27 mouse cellular contexts compared by ENCODE assay signal in the genomic region with DNA sequence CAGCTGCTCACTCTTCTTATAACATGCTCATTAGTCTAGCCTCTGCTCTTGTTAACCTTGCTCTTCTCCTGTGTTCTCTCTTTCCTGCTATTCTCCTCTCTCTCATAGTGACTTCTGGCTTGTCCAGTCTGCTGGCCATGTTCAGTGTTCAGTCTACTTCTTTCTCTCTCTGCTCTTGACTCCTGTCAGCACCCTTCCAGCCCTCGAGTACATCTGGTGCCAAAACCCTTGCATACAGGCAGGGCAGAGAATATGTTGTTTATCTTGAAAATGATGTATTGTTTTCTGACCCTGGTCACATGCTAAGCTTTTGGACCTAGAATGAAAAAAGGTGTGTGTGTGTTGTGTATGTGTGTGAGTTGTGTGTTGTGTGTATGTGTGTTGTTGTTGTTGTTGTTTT. TPM values are rescaled to one million over a fixed set of nuclear protein-coding genes. Genes with fewer than 3 reads are reported as not detected.
A peak's percentile ranks its signal among the peaks of the same experiment; 100 is the strongest.
DNase-seq lines count a peak whose midpoint lies in the region; ATAC-seq and TF ChIP-seq lines count a peak whose summit lies in the region.
"Had no signal": no experiment of that assay in that cellular context is flagged by ENCODE, and none has a peak within 500 bp of the region (broad histone marks: within the 10 kb centered on the region; RNA-seq: fewer than 3 reads in every experiment).

No protein-coding gene starts in this region.

- TF ChIP-seq EP300 in heart, postnatal 0 days (IDR thresholded peaks at IDR 0.05; ENCODE audit: low read depth): no peak

- H3K9me3 ChIP-seq in heart, postnatal 0 days (replicated peaks; ENCODE audit: control insufficient read depth, low read length): no peaks in the 10 kb centered on the region
- no peaks in the 10 kb centered on the region for H3K9me3 ChIP-seq in lung, embryonic 16.5 days (ENCODE audit: control insufficient read depth, low read length)
- no peaks in the 10 kb centered on the region for H3K9me3 ChIP-seq in stomach, embryonic 16.5 days (replicated peaks; ENCODE audit: control insufficient read depth, low read length)
- H3K9me3 ChIP-seq: forebrain, embryonic 10.5 days; forebrain, embryonic 13.5 days; G1E; heart, embryonic 12.5 days; heart, embryonic 15.5 days had no signal

- H3K27me3 ChIP-seq in heart, postnatal 0 days (ENCODE audit: control insufficient read depth, insufficient read depth, low read length): no peaks in the 10 kb centered on the region
- H3K27me3 ChIP-seq in lung, embryonic 16.5 days (ENCODE audit: control insufficient read depth, insufficient read depth, low read depth, low read length): no peaks in the 10 kb centered on the region
- H3K27me3 ChIP-seq in stomach, embryonic 16.5 days (ENCODE audit: control insufficient read depth, insufficient read depth, low read length): no peaks in the 10 kb centered on the region
- H3K27me3 ChIP-seq: forebrain, embryonic 13.5 days; heart, embryonic 12.5 days; heart, embryonic 15.5 days had no signal

- H3K4me1 ChIP-seq in heart, postnatal 0 days (ENCODE audit: control insufficient read depth, insufficient read depth): no peaks in the 10 kb centered on the region; the same call in 1 of the 2 replicates
- H3K4me1 ChIP-seq in lung, embryonic 16.5 days (replicated peaks; ENCODE audit: control insufficient read depth, insufficient read depth, low read length): peaks cover 13% of the 10 kb centered on the region
- H3K4me1 ChIP-seq in stomach, embryonic 16.5 days (ENCODE audit: control insufficient read depth, insufficient read depth, low read length): no peaks in the 10 kb centered on the region; the same call in 1 of the 2 replicates
- H3K4me1 ChIP-seq: forebrain, embryonic 10.5 days; forebrain, embryonic 13.5 days had no signal

- peak; percentile 9 for DNase-seq in heart, postnatal 0 days (ENCODE audit: low spot score)
- no peak for DNase-seq in heart, adult 9 months (ENCODE audit: low spot score in 2 of 2)
- no peak for DNase-seq in lung, postnatal 10 days
- peak; percentile 44 for DNase-seq in 3T3-L1 (ENCODE audit: low read depth, low spot score)
- no peak for DNase-seq in frontal cortex, postnatal 14 days (ENCODE audit: low spot score in 2 of 2)
- DNase-seq: adrenal gland, adult 8-10 months; adrenal gland, postnatal 25 days; B cell, adult 2 months; cerebellum, adult 18-20 months; cerebellum, adult 9-10 months; cerebellum, postnatal 14 days; gastrocnemius, adult 2 months; gastrocnemius, postnatal 14 days; heart, adult 11 months; heart, postnatal 14 days; heart, postnatal 4 days had no signal

- no peak overlapping the region for H3K9ac ChIP-seq in heart, postnatal 0 days (replicated peaks; ENCODE audit: low read depth, low read length)
- no peak overlapping the region for H3K9ac ChIP-seq in lung, embryonic 16.5 days (ENCODE audit: low read length)
- no peak overlapping the region for H3K9ac ChIP-seq in stomach, embryonic 16.5 days (ENCODE audit: low read length)
- H3K9ac ChIP-seq: forebrain, embryonic 13.5 days; heart, embryonic 12.5 days; heart, embryonic 15.5 days; hindbrain, embryonic 14.5 days had no signal

- no peaks in the 10 kb centered on the region for H3K36me3 ChIP-seq in heart, postnatal 0 days (replicated peaks; ENCODE audit: control insufficient read depth, insufficient read depth, low read length)
- H3K36me3 ChIP-seq in lung, embryonic 16.5 days (ENCODE audit: control insufficient read depth, insufficient read depth, low read length): no peaks in the 10 kb centered on the region
- H3K36me3 ChIP-seq in stomach, embryonic 16.5 days (ENCODE audit: control insufficient read depth, insufficient read depth, low read length): no peaks in the 10 kb centered on the region
- H3K36me3 ChIP-seq: forebrain, embryonic 10.5 days; G1E; heart, embryonic 12.5 days; heart, embryonic 15.5 days had no signal

- no peak overlapping the region for H3K4me2 ChIP-seq in heart, postnatal 0 days (ENCODE audit: low read depth, low read length)
- no peak overlapping the region for H3K4me2 ChIP-seq in lung, embryonic 16.5 days (ENCODE audit: low read depth, low read length)
- no peak overlapping the region for H3K4me2 ChIP-seq in stomach, embryonic 16.5 days (ENCODE audit: low read depth, low read length)
- H3K4me2 ChIP-seq: forebrain, embryonic 13.5 days; heart, embryonic 12.5 days; heart, embryonic 15.5 days; hindbrain, embryonic 14.5 days had no signal

- no peak overlapping the region for H3K27ac ChIP-seq in heart, postnatal 0 days (ENCODE audit: low read depth)
- peak overlapping the region; percentile 76 for H3K27ac ChIP-seq in lung, embryonic 16.5 days (ENCODE audit: low read length)
- no peak overlapping the region for H3K27ac ChIP-seq in stomach, embryonic 16.5 days (ENCODE audit: low read length)
- H3K27ac ChIP-seq: forebrain, embryonic 10.5 days; forebrain, embryonic 13.5 days; gastrocnemius, adult 2 months; heart, embryonic 15.5 days; hindbrain, embryonic 14.5 days; hindbrain, postnatal 0 days had no signal

- ATAC-seq in heart, postnatal 0 days (ENCODE audit: insufficient read depth, low read depth): peak; percentile 57; the same call in 1 of the 2 replicates
- no peak for ATAC-seq in lung, embryonic 16.5 days (ENCODE audit: low read depth)
- ATAC-seq in stomach, embryonic 16.5 days (ENCODE audit: insufficient read depth, low FRiP score): peak; percentile 19; the same call in 1 of the 2 replicates
- ATAC-seq: forebrain, embryonic 13.5 days; forebrain, embryonic 16.5 days; hindbrain, postnatal 0 days had no signal

- WGBS in heart, postnatal 0 days: 12% methylated on average over 1 of the region's 1 CpGs
- WGBS in lung, embryonic 16.5 days: 12% methylated on average over 1 of the region's 1 CpGs
- WGBS in stomach, embryonic 16.5 days: 23% methylated on average over 1 of the region's 1 CpGs

- no peak overlapping the region for H3K4me3 ChIP-seq in heart, postnatal 0 days (ENCODE audit: low read depth, low read length)
- no peak overlapping the region for H3K4me3 ChIP-seq in lung, embryonic 16.5 days (ENCODE audit: low read length)
- H3K4me3 ChIP-seq in stomach, embryonic 16.5 days (replicated peaks; ENCODE audit: low read length): no peak overlapping the region
- H3K4me3 ChIP-seq: forebrain, embryonic 10.5 days; forebrain, embryonic 13.5 days; gastrocnemius, adult 2 months; heart, embryonic 12.5 days; heart, embryonic 15.5 days had no signal

- no peak for TF ChIP-seq CTCF in heart, postnatal 0 days (IDR thresholded peaks at IDR 0.05; ENCODE audit: low read depth)

RNA-seq across cellular contexts. Expression of a gene that starts 6.5 kb away (rescaled TPM):
- 2.9 and 4.5 TPM in 2 replicates for total RNA-seq in heart, postnatal 0 days (2014; rRNA removed; ENCODE audit: low replicate concordance)
- polyA plus RNA-seq in heart, postnatal 0 days (2015; fragmentation: Nextera tagmentation; extraction: Ambion mirVana): 3.0 and 4.0 TPM in 2 replicates
- polyA plus RNA-seq in lung, embryonic 16.5 days (2015; fragmentation: Nextera tagmentation; extraction: Ambion mirVana): 23.2 and 25.0 TPM in 2 replicates
- 21.7 and 24.2 TPM in 2 replicates for polyA plus RNA-seq in stomach, embryonic 16.5 days (2015; fragmentation: Nextera tagmentation; extraction: Ambion mirVana)
- total RNA-seq: CH12.LX had no signal
- polyA plus RNA-seq: G1E had no signal

RNA-seq across cellular contexts. Expression of a gene that starts 24.2 kb away (rescaled TPM):
- 2.0 and 3.5 TPM in 2 replicates for total RNA-seq in heart, postnatal 0 days (2014; rRNA removed; ENCODE audit: low replicate concordance)
- 3.3 and 3.5 TPM in 2 replicates for polyA plus RNA-seq in heart, postnatal 0 days (2015; fragmentation: Nextera tagmentation; extraction: Ambion mirVana)
- polyA plus RNA-seq in lung, embryonic 16.5 days (2015; fragmentation: Nextera tagmentation; extraction: Ambion mirVana): 14.8 and 14.9 TPM in 2 replicates
- polyA plus RNA-seq in stomach, embryonic 16.5 days (2015; fragmentation: Nextera tagmentation; extraction: Ambion mirVana): 14.5 and 14.6 TPM in 2 replicates
- total RNA-seq: CH12.LX had no signal
- polyA plus RNA-seq: G1E had no signal

RNA-seq across cellular contexts. Expression of a gene that starts 33.4 kb away (rescaled TPM):
- 0.15 TPM in 1 of 2 replicates, not detected in the other for total RNA-seq in heart, postnatal 0 days (2014; rRNA removed; ENCODE audit: low replicate concordance)
- polyA plus RNA-seq in heart, postnatal 0 days (2015; fragmentation: Nextera tagmentation; extraction: Ambion mirVana): 0.26 and 0.32 TPM in 2 replicates
- polyA plus RNA-seq in lung, embryonic 16.5 days (2015; fragmentation: Nextera tagmentation; extraction: Ambion mirVana): 0.40 and 0.92 TPM in 2 replicates
- polyA plus RNA-seq in stomach, embryonic 16.5 days (2015; fragmentation: Nextera tagmentation; extraction: Ambion mirVana): 0.30 and 0.50 TPM in 2 replicates
- polyA plus RNA-seq: G1E had no signal

Comparison
In these comparisons a context has a peak if more than half of its experiments do, and no peak if none do; other contexts are left out.
1. DNase-seq: peak in heart, postnatal 0 days (single experiment) and 3T3-L1 (single experiment); none in heart, adult 9 months (0 of 2), lung, postnatal 10 days (single experiment) and frontal cortex, postnatal 14 days (0 of 2).